ENCODE assay signal across 9 mouse cellular contexts in genomic region chr10:59109015-59109414, GRCm38 (mm10).
DNase-seq lines count a peak whose midpoint lies in the region; ATAC-seq and TF ChIP-seq lines count a peak whose summit lies in the region.
"Had no signal": no experiment of that assay in that cellular context is flagged by ENCODE, and none has a peak within 500 bp of the region (broad histone marks: within the 10 kb centered on the region; RNA-seq: fewer than 3 reads in every experiment).

No protein-coding gene starts in this region.

- H3K4me3 ChIP-seq in lung, embryonic 14.5 days (ENCODE audit: low read depth, low read length): no peak overlapping the region
- H3K4me3 ChIP-seq: hindbrain, embryonic 15.5 days had no signal

- DNase-seq in B cell, adult 2 months: peak; percentile 67 to 69
- peak; percentile 82 for DNase-seq in R1 (ENCODE audit: low read depth, low spot score)
- peak; percentile 49 to 61 for DNase-seq in gastrocnemius, postnatal 36 days
- peak; percentile 83 to 84 for DNase-seq in kidney, postnatal 4 days
- peak; percentile 91 for DNase-seq in lung, embryonic 14.5 days
- DNase-seq in retina, adult 2 months (ENCODE audit: low read depth, low spot score): peak; percentile 20
- DNase-seq in thymus, postnatal 4 days: peak; percentile 79

- 24% methylated on average over 2 of the region's 2 CpGs for whole genome bisulfite sequencing in lung, embryonic 14.5 days

- peak; percentile 82 for ATAC-seq in common myeloid progenitor, adult 5-6 weeks (replicated peaks; ENCODE audit: low read depth, poor library complexity, severe bottlenecking)
- ATAC-seq in lung, embryonic 14.5 days (ENCODE audit: insufficient read depth): peak; percentile 58; the same call in 1 of the 2 replicates

- intact Hi-C loops in gastrocnemius, postnatal 36 days (cut with DNase I): loop anchor here (1.0 to 5.0 kb wide), 2 partner anchors 41 to 183 kb away; no protein-coding TSS in a partner anchor

- no peak overlapping the region for H3K4me2 ChIP-seq in lung, embryonic 14.5 days
- H3K4me2 ChIP-seq: hindbrain, embryonic 15.5 days had no signal

- H3K36me3 ChIP-seq in lung, embryonic 14.5 days (ENCODE audit: insufficient read depth): no peaks in the 10 kb centered on the region
- H3K36me3 ChIP-seq: hindbrain, embryonic 15.5 days had no signal

- no peaks in the 10 kb centered on the region for H3K27me3 ChIP-seq in lung, embryonic 14.5 days (ENCODE audit: insufficient read depth, low read length)
- H3K27me3 ChIP-seq: hindbrain, embryonic 15.5 days had no signal

- H3K9me3 ChIP-seq in lung, embryonic 14.5 days (ENCODE audit: low read depth, low read length): no peaks in the 10 kb centered on the region
- H3K9me3 ChIP-seq: hindbrain, embryonic 15.5 days had no signal

- no peak overlapping the region for H3K9ac ChIP-seq in lung, embryonic 14.5 days
- H3K9ac ChIP-seq: hindbrain, embryonic 15.5 days had no signal

- H3K27ac ChIP-seq in lung, embryonic 14.5 days (ENCODE audit: low read depth): no peak overlapping the region
- H3K27ac ChIP-seq: hindbrain, embryonic 15.5 days had no signal

- TF ChIP-seq CTCF in lung, embryonic 14.5 days (IDR thresholded peaks at IDR 0.05; ENCODE audit: low read depth): peak; percentile 95

- no peaks in the 10 kb centered on the region for H3K4me1 ChIP-seq in lung, embryonic 14.5 days (ENCODE audit: insufficient read depth)
- H3K4me1 ChIP-seq: hindbrain, embryonic 15.5 days had no signal

Comparison
In these comparisons a context has a peak if more than half of its experiments do, and no peak if none do; other contexts are left out.
1. DNase-seq: peak in every context shown above with its lines; median percentile 91 in lung, embryonic 14.5 days; 84 in kidney, postnatal 4 days; 82 in R1; 79 in thymus, postnatal 4 days; 68 in B cell, adult 2 months; 55 in gastrocnemius, postnatal 36 days; 20 in retina, adult 2 months.